Mouse (Mus musculus) MEL (cell line): ENCODE results near the gene Epc2.

Experiments used
- E2F4 ChIP-seq: IDR thresholded peaks from 2 replicates; pipeline ENCODE4 v1.6.1; 2011; ENCODE audit warnings: low read depth, low read length, improper control_type of control experiment, borderline replicate concordance
- ETS1 ChIP-seq: IDR thresholded peaks from 2 replicates; pipeline ENCODE4 v1.6.1; 2012; ENCODE audit warnings: low read depth, mild to moderate bottlenecking, inconsistent platforms, low read length, improper control_type of control experiment, moderate library complexity
- HCFC1 ChIP-seq: IDR thresholded peaks from 2 replicates; pipeline ENCODE4 v1.6.1; 2012; ENCODE audit warnings: low read depth, mild to moderate bottlenecking, inconsistent platforms, low read length, improper control_type of control experiment, moderate library complexity
- MXI1 ChIP-seq: IDR thresholded peaks from 2 replicates; pipeline ENCODE4 v1.6.1; 2011; ENCODE audit warnings: mild to moderate bottlenecking, low read depth, low read length, improper control_type of control experiment
- NRF1 ChIP-seq: IDR thresholded peaks from 2 replicates; pipeline ENCODE4 v1.6.1; 2014; ENCODE audit warnings: low read depth, mild to moderate bottlenecking, inconsistent platforms, low read length, improper control_type of control experiment, moderate library complexity; ENCODE audit not compliant: poor library complexity, insufficient read depth, severe bottlenecking
- POLR2A ChIP-seq, 2 experiments: IDR thresholded peaks; 2 replicates each; pipeline ENCODE4 v1.6.1; 2011 to 2012; ENCODE audit warnings: low read length in 2 of 2, mild to moderate bottlenecking in 2 of 2, control low read depth in 1 of 2, improper control_type of control experiment in 1 of 2, low read depth in 1 of 2, moderate library complexity in 1 of 2; ENCODE audit not compliant: control insufficient read depth in 1 of 2, insufficient read depth in 1 of 2, poor library complexity in 1 of 2
- RAD21 ChIP-seq: IDR thresholded peaks from 2 replicates; pipeline ENCODE4 v1.6.1; 2011; ENCODE audit warnings: mild to moderate bottlenecking, low read depth, low read length, improper control_type of control experiment
- SIN3A ChIP-seq: IDR thresholded peaks from 2 replicates; pipeline ENCODE4 v1.6.1; 2012; ENCODE audit warnings: low read length, improper control_type of control experiment, inconsistent platforms
- TAL1 ChIP-seq: IDR thresholded peaks from 2 replicates; pipeline ENCODE4 v1.6.1; 2012; ENCODE audit warnings: mild to moderate bottlenecking, inconsistent platforms, low read length, moderate library complexity, mixed read lengths
- ZC3H11A ChIP-seq: IDR thresholded peaks from 2 replicates; pipeline ENCODE4 v1.6.1; 2012; ENCODE audit warnings: low read depth, mild to moderate bottlenecking, inconsistent platforms, low read length, improper control_type of control experiment

- no peak for TF ChIP-seq HCFC1
- no peak for TF ChIP-seq TAL1
- no peak for TF ChIP-seq SIN3A
- no peak for TF ChIP-seq E2F4
- TF ChIP-seq ZC3H11A = no peak
- no peak for TF ChIP-seq ETS1
- no peak for TF ChIP-seq POLR2A (IDR thresholded peaks at IDR 0.05; ENCODE audit: control insufficient read depth in 1 of 2, insufficient read depth in 1 of 2, low read depth in 1 of 2, low read length in 2 of 2, poor library complexity in 1 of 2)
- TF ChIP-seq NRF1 = no peak
- TF ChIP-seq RAD21 = no peak
- TF ChIP-seq MXI1 = no peak
Measured at GRCm38 (mm10) chr2:49548492-49548891, 97.2 kb downstream of the Epc2 start.
